Mouse (Mus musculus) gastrocnemius, adult 8-10 months (tissue): ENCODE measurements around the gene Gtf2a2. TPM values are rescaled to one million over a fixed set of nuclear protein-coding genes. Genes with fewer than 3 reads are reported as not detected.
"Not testable (repeated sequence)": the region's sequence is repeated elsewhere in the genome, so short reads cannot be mapped to it uniquely, and the experiment has no call there.

Source experiments
- DNase-seq, 2 experiments: peaks; one replicate each; pipeline ENCODE4 v3.0.0; 2022; ENCODE audit warnings: low spot score in 2 of 2
- total RNA-seq, 4 experiments: library from RNA; stranded (reverse); gene quantifications; 2 replicates each; pipeline ENCODE4 v1.2.4; 2022

Gtf2a2 gene
- total RNA-seq, 4 experiments from 2014 or later = 51.5 to 60.3 (median 56.9) TPM

DNA sequence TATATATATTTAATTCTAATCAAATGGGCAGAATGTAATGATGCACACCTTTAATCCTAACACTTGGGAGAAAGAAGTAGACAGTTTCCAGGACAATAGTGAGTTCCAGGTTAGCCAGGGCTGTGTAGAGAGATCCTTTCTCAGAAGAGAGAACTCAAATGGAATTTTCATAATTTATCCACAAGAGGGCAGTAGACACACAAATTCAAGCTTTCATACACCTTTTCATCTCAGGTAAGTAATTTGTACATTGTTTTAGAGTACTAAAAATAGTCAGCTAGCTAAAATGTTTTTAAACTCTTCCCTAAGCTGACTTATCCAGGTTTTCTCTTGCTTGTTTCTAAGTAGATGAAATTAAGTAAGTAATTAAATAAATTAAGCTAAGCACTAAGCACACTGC, 6.5 kb downstream of the Gtf2a2 start:
- DNase-seq = no peak

DNA sequence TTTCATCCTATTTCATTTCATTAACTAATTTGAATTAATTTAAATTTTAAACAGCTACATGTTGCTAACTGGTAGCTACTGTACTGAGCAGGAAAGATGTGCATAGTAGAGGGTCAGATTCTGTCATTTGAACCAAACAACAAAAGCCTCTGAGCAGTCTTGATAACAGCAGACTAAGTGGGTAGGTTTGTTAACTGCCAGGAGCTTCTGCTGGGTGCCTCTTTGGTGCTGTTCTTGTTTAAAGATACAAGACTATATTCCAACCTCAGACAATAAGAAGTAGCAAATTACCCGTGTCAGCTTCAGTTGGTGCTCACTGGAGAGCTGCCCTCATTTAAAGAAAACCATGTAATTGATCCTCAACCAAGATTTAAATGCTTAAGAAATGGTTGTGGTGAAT, 9.3 kb downstream of the Gtf2a2 start:
- DNase-seq = no peak

DNA sequence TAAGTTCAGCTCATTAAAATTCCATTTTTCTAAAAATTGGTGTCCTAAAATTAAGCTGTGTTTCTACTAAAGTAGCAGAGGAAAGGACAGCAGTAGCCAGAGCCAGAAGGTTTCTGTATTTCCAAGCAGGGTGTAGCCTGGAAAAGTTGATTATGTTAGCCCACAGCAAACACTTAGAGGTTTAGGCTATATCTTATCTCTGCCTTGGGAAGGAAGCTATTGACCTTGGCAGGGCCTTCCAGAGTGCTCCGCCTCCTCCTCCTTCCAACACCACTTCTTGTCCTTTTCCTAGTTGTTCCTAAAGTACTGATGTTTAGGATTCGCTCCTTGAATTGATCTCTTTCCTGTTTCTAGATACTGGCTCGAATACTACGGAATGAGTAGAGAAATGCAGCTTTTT, 9.7 kb downstream of the Gtf2a2 start:
- DNase-seq = no peak

DNA sequence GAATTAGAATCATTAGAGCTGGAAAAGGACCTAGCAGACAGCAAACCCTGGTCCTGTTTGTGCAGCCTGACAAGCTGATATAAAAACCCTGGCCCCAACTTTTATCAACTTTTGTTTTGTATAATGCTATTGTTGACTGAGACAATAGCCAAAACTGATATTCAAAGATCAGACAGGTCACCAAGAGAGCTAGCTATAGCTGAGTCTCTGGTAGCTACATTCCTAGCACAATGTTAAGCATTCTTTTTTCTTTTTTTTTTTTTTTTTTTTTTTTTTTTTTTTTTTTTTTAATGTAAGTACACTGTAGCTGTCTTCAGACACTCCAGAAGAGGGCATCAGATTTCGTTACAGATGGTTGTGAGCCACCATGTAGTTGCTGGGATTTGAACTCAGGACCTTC, 11.3 kb downstream of the Gtf2a2 start:
- DNase-seq = not testable (repeated sequence)

DNA sequence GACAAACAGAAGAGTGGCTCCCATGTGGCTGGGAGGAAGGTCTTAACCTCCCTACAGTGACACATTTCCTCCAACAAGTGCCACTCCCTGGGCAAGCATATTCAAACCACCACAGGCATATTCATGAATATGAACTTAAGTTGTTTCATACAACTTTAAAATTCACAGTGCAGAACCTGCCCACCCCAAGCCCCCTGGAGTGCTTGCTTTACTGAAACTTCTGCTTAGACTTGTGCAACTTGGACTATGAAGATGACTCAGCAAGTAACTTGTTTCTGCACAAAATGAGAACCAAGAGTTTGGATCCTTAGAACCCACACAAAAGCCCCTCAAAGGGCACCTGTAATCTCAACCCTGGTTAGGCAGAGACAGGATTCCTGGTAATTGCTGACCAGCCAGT, 12.3 kb downstream of the Gtf2a2 start:
- DNase-seq = no peak

DNA sequence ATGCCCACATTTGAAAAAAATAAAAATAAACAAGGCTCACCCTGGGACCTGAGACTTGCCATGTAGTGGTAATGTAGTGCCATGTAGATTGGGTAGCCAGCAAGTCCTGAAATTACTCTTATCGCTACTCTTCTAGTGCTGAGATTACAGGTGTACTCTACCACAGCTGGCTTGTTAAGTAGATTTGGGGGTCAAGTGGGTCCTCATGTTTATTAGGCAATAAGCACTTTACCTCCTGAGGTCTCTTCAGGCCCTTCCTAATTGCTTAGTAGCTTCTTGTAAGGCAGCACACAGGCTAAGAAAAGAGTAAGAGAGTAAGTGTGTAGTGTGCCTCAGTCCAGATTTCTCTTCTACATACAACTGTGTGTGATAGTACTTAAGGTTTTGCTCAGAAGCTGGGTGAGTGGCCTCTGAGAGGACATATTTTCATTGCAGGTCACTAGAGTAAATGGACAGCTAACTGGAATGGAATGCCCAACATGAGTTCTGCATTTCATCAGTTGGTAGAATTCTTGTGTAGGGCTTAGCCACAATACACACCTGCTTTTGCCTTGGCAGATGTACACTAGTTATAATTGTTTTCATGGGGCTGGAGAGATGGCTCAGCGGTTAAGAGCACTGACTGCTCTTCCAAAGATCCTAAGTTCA, 13.1 kb downstream of the Gtf2a2 start:
- DNase-seq = no peak

DNA sequence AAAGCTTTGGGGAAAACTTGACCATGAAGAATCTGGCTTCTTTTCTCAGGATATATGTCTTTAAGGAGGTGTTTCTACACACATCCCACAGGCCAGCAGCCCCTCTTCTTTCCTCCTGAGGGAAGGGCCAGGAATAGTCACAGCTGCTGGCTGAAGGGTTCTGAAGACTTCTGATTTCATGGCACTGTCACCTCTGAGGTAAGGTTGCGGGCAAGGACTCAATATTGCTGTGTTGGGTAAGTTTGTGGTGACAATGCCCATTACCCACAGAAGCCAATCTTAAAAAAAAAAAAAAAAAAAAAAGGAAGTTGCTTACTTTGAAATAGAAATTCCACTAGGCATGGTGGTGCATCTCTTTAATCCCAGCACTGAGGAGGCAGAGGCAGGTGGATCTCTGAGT, 19.8 kb downstream of the Gtf2a2 start:
- DNase-seq = no peak

DNA sequence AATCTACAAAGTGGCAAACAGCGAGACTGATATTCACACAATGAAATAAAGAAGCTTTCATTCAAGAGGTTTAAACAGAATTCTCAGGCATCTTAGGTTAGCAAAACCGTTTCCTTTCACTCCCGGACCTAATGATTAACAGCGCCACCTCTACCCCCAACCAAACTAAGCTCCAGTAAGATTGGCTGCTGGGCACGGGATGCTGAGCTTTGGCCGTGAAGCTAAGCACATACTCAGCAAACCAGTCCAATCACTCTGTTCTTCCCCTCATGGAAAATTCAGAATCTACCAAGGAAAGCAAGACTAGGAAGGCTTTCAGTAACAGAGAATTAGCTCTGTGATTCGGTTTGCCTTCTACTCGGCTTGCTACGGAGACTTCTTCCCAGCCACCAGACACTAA, 20.7 kb downstream of the Gtf2a2 start:
- DNase-seq = no peak

DNA sequence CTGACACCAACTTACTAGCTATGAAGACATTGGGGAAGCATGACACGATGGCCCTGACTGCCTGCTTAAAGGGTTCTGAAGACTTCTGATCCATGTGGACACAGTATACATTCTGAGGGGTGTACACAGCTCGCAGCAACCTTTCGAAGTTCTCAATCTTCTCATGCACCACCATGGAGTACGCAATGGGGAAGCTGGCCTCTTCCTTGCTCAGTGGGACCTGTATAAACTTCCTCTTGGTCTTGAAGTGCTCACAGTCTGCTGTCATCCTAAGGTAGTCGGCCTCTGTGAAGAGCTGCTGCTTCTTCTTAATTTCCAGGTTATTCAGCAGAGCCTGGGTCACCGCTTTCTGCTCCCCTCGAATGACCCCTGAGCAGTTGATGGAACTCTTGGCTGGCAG, 22.4 kb downstream of the Gtf2a2 start:
- DNase-seq = no peak

DNA sequence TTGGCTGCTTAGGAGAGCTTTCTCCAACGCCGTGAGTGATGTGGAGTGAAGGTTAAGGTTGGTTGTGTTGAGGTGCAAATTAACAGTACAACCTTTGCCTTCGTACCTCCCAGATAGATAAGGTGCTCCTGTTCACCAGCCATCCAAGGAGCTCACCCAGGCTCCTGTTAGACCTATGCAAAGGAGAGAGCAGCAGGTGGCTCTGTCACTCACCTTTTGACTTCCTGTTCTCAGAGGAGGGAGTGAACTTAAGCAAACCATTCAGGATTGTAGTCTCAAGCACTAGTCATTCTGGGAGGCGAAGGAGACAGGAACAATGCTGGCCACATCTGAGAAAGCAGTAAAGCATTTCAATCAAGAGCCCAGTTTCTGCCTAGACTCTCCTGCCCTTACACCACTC, 24.3 kb downstream of the Gtf2a2 start:
- DNase-seq = no peak

DNA sequence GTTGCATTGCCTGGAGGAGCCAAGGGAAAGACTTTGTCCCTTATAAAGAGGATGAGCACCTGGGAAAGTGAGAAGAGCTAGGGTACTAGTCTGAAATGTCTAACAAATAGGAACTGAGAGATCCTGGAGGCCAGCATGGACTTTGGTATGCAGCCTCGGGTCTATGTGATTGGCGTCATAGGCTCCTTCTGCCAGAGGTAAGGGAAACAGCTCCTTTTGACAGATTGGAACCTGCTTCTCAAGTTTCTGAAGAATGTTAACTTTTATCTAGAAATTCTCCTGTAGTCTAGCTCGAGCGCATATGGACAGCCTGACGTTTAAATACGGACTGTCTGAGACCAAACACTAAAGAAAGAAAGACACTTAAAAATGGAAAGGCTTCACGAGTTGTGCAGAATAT, 25.6 kb downstream of the Gtf2a2 start, which contains the start of gene Gcnt3:
Gene Gcnt3 (minus strand): TSS at position 101 of the 400 bp plus-strand sequence.
- DNase-seq = no peak

DNA sequence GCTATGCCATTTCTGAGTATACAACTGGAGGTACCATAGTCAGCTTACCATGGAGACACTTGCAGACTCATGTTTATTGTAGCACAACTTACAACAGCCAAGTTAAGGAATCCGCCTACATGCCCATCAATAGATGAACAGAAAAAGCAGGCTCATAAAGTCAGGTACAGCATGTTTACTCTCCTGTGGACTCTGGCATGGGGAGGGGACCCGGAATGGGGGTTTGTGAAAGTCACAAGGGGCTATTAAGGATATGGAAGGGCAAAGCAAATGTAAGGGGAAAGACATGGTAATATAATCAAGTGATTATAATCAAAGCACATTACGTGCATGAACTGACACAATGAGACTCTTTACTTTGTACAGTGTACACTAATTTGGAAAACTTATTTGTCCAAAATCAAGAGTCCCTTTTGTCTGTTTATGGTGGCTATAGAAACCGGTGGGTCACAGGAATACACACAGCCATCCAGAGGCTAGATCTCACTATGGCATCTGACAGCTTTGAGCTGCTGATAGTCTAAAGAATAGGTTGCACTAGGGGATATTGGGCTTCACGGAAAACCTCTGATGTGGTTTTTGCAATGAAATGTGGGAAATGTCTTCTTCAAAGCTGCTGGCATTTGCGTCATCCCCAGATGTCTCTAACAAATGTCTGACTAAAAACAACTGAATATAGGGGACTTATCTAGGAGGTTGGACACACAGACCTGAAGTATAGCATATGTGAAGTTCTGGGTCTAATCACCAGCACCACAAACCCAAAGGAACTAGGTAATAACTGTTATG, 27.4 kb downstream of the Gtf2a2 start:
- no peak for DNase-seq

DNA sequence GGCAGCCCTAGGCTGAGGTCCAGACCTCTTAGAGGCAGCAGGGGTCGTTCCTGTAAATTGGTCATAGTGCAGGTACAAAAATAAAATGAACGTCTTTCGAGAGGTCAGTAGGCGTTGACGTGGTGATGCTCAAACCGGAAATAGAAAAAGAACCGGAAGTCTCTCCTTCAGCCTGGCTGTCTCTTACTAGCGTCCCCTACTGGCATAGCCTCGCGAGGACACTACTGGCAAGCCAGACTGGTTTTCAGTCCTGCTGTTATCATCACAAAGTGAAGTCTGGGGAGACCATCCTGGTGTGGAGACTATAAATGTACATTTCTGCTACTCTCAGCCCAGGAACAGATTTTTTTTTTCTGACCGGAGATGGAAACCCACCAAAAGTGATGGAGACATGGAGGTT, 28.2 kb downstream of the Gtf2a2 start:
- no peak for DNase-seq

DNA sequence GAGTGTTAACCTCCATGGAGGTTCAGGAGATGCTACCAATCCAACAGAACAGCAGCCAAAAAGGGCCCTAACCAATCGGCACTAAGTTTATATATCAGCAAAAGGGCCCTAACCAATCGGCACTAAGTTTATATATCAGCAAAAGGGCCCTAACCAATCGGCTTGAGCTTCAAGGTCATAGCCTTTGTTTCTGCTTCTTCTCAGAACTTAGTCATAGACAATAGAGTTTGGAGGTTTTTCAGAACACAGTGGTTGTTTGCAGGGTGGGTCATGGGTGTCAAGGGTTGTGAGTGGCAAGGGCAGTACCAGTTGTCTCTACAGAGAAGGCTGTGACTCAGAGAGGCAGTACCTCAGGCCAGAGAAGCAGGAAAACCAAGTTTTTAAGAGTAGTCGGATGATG, 29.8 kb downstream of the Gtf2a2 start:
- DNase-seq = no peak

DNA sequence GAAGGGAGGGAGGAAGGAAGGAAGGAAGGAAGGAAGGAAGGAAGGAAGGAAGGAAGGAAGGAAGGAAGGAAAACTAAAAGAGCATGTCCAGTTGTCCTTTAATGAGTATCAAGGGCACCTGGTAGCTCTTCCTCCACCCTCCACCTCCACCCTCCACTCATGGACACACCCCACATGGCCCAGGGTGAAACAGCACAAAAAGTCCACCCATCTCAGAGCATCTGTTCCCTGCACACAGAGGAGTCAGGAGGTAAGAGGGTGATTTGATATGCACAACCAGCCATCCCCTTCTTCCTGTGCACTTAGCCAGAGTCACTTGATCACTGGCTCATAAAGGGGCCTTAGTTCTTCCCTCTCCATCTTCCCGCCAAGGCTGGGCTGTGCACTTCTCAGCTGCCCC, 30.6 kb downstream of the Gtf2a2 start:
- DNase-seq = no peak

DNA sequence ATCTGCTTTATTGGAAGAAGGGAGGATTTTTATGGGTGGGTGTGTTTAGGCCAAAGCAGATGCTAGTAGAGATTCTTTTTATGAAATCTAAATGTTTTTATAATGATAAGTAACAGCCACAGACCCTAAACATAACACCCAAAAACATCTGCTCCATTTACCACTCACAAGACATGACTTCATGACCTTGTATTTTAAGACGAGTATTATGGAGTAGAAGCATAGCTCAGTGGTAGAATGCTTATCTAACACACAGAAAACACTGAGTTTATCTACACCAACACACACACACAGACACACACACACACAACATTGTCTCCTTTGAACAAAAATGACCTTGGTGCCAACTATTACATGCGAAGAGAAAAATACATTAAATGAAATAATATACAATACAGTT, 32.5 kb downstream of the Gtf2a2 start:
- DNase-seq = no peak

DNA sequence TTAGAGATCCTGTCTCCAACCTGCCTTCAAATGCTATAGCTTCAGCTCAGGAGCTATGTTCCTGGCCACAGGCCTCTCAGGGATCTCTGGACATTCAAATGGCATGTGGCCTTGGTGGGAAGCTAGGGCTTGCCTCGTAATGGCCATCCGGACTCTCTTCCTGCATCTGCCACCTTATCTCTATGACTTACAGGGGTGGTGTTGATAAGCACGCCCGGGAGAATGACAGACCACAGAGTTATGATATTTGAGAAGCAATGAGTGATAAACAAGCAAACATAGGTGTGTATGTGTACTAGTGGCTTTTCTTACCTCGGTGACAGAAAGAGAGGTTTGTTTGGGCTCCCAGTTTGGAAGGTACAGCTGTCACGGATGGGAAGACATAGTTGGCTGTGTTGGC, 33.9 kb downstream of the Gtf2a2 start:
- DNase-seq = no peak

DNA sequence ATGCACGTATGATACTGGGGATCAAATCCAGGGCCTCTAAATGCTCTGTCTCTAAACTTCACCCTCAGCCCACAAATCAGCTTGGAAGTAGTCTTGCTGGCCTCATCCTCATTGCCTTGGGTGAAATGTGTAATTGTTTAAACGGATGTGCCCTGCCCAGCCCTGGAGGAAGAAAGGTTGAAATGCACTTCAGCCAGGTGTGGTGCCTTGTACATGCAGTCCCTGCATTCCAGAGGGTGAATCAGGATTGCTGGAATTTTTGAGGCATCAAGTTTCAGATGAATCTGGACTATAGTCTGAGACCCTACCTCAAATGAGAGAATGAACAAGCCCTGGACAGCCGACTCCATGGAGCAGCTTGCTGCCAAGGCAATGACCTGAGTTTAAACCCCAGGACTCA, 35.5 kb downstream of the Gtf2a2 start:
- no peak for DNase-seq

DNA sequence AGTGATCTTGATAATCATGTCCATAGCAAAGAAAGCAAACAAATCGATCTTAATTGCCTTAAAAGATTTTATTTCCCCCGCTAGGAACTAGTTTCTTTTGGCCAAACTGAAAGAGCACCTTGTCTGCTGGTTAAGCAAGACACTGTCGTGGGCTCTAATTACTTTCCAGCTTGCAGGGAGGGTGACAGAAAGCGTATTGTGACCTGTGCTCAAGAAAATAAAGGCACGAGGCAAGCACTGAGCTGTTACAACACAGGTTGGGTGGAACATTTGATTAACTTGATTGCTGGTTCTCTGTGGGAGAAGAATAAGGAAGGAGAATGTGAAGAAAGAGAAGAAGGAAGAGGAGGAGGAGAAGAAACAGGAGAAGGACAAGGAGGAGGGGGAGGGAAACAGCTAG, 35.9 kb downstream of the Gtf2a2 start:
- no peak for DNase-seq

DNA sequence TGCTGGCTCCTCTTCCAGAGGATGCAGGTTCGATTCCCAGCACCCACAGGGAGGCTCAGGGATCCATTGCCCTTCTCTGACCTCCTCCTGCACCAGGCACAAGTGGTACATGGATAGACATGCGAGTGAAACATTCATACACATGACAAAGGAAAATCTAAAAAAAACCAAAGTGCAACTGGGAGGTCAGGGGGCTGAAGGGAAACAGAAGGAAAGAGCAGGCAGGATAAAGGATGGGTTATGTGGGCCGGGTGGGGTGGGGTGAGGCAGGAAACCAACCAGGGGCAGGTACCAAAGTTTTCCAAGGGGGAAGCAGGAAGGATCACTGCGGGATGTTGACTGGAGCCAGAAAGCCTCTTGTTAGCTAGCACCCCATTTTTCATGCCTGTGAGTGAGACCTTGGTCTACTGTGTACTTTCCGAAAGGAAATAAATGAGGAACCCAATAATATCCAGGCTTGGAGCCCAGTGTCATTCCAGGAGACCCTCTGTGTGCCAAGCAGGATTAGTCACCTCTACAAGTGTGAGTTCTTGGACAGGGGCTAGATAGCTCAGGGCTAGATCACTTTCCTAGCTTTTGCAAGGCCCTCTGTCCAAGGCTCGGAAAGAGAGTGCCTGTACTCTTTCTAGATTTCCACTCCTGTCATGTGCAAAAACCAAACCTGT, 36.5 kb downstream of the Gtf2a2 start:
- peak; percentile 51 to 60 for DNase-seq

DNA sequence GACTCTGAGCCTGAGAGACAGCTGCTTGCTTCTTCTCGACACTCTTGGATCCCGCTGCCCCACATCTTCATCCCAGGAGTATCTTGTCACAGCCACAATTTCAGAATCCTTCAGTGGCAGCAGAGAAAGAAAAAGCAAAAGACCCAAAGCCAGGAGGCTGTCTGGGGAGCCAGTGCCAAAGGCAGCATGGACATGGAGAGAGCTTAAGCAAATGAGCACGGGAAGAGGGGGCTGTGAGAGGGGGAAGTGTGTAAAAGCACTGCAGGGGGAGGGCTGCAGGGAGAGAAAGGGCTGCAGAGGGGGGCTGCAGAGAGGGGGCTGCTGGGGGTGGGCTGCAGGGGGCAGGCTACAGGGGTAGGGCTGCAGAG, 37.0 kb downstream of the Gtf2a2 start:
- DNase-seq = no peak

DNA sequence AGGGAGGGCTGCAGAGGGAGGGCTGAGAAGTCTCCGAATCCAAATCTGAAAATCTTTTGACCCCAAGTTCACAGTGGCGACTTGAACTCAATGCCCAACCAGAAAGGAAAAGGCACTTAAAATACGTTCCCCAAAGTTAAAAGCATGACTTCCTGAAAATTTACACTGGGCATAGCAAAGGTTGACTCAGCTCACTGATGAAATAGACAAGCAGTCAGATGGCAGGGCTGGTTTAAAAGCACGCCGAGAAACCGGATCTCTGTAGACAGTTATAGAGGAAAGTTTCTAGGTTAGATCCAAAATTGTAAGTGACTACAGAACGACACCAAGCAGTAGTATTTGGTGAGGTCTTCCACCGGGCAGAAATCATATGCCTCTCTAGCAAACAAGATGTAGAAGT, 37.5 kb downstream of the Gtf2a2 start:
- DNase-seq = no peak

DNA sequence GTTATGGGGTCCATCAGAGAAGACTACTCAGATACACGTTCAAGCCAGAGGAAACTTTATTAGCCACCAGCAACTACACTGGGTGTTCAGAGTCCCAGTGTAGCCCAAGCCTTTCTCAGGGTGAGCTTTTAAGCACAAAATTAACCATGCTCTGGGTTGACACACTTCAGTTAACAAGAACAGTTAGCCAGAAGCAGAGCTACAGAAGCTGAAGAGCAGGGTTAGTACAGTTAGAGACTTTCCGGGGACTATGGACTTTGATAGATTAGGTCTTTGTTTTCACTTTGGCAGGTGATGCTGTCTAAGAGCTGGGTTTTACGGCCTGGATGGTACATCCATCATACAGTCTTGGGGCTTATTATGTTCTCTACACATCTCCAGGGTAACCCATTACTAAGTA, 40.4 kb downstream of the Gtf2a2 start:
- no peak for DNase-seq
